Mouse (Mus musculus): ENCODE results near the gene Olfr275. TPM values are rescaled to one million over a fixed set of nuclear protein-coding genes. Genes with fewer than 3 reads are reported as not detected.
"Not testable (repeated sequence)": the region's sequence is repeated elsewhere in the genome, so short reads cannot be mapped to it uniquely, and the experiment has no call there.

The Olfr275 gene
- not detected in 2 replicates for polyA plus RNA-seq (2012; ENCODE audit: insufficient read depth, insufficient read length, low replicate concordance, missing spikeins)

DNA sequence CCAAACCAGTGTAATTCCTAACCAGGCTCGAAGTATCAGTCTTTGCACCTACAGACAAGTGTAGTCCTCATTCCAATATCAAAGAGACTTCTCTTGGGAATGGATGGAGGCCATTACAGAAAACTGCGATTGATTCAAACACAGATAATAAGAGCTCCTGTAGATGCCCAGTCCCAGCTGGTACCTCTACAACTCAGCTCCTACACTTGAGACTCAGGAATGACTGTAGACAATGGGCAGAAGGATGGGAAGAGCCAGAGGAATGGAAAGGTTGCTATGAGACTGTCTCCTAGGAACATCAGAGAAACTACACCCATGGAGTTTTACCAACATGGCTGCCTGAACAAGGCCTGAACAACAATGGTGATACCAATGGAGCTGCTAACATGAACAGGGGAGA is at the start of gene Olfr275:
Gene Olfr275, plus strand, starts transcription at position 301 of the 400 bp plus-strand sequence.
- TF ChIP-seq CTCF (IDR thresholded peaks at IDR 0.05; ENCODE audit: insufficient read depth, low read depth, low read length) (no peak), POLR2A (IDR thresholded peaks at IDR 0.05; ENCODE audit: insufficient read depth, low read depth, low read length) (no peak)
- Histone ChIP-seq H3K4me3 (ENCODE audit: insufficient read depth, low read depth, low read length) (no peak within 1 kb of the TSS), H3K4me1 (ENCODE audit: control insufficient read depth, insufficient read depth, low read length) (no peaks in the 10 kb centered on the region), H3K27ac (ENCODE audit: insufficient read depth, low read depth, low read length) (no peak within 1 kb of the TSS)
- WGBS: 93% methylated on average over 2 of the region's 2 CpGs

DNA sequence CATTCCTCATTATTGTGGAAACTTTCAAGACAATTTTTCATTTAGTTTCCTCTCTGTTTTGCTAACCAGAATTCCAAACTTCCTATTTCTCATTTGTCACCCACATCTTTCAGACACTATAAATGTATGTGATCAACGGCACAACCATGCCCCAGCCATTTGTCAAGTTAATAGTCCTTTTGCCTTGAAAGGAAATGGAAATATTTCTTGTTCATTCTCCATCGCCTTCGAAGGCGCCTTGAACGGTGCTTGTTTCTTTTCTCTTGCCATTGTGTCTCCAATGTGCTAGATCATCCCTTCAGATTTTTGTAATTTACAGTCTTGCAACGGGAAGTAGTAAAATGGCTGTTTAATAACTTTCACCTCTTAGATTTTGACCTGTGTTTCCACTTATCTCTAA is 48.8 kb upstream of the Olfr275 start:
- TF ChIP-seq CTCF (IDR thresholded peaks at IDR 0.05; ENCODE audit: insufficient read depth, low read depth, low read length) (no peak), POLR2A (IDR thresholded peaks at IDR 0.05; ENCODE audit: insufficient read depth, low read depth, low read length) (no peak)
- WGBS: 87% methylated on average over 6 of the region's 6 CpGs
- no peaks in the 10 kb centered on the region for H3K4me1 ChIP-seq (ENCODE audit: control insufficient read depth, insufficient read depth, low read length)
- H3K4me3 ChIP-seq (ENCODE audit: insufficient read depth, low read depth, low read length): no peak overlapping the region
- H3K27ac ChIP-seq (ENCODE audit: insufficient read depth, low read depth, low read length): no peak overlapping the region

DNA sequence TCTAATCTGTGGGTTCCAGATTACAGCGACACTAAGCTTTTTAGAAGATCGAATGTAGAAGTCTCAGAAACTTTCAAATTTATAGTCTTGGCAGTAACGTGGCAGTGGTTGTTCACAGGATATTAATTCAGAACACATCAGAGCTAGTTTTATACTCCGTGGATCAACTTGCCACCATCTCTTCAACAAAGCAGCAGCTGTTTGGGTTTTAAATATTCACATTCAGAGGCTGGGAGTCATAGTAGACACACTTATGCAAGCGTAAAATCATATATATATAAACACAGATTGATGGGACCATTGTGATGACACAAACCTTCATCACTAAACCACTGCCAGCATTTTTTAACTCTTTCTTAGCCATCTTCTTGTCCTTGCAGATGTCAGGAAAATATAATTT is 42.2 kb upstream of the Olfr275 start:
- 69% methylated on average over 5 of the region's 5 CpGs for WGBS

DNA sequence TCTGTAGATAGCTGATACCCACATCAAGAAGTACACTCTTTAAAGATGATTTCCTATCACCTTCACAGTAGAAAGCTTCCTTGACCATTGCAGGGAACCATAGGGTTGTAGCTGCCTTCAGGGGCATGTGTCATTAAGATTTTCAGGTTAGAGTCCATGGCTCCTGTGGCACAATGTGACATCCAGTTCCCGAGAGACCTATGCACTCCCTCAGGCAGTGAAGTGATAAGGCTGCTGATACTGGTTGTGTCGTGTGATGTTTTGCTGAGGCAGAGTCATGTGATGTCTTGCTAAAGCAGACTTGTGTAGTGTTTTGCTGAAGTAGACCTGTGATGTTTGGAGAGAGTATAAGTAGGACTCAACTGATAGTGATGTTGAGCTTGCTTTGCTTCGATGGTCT is 14.4 kb upstream of the Olfr275 start:
- Histone ChIP-seq H3K4me1 (ENCODE audit: control insufficient read depth, insufficient read depth, low read length) (no peaks in the 10 kb centered on the region), H3K4me3 (ENCODE audit: insufficient read depth, low read depth, low read length) (no peak overlapping the region), H3K27ac (ENCODE audit: insufficient read depth, low read depth, low read length) (no peak overlapping the region)
- TF ChIP-seq CTCF (IDR thresholded peaks at IDR 0.05; ENCODE audit: insufficient read depth, low read depth, low read length): no peak
- TF ChIP-seq POLR2A (IDR thresholded peaks at IDR 0.05; ENCODE audit: insufficient read depth, low read depth, low read length): no peak
- WGBS: 91% methylated on average over 3 of the region's 3 CpGs

More for the DNA sequence above, 42.2 kb upstream of the Olfr275 start:
- TF ChIP-seq CTCF (IDR thresholded peaks at IDR 0.05; ENCODE audit: insufficient read depth, low read depth, low read length) (no peak), POLR2A (IDR thresholded peaks at IDR 0.05; ENCODE audit: insufficient read depth, low read depth, low read length) (no peak)
- Histone ChIP-seq H3K4me3 (ENCODE audit: insufficient read depth, low read depth, low read length) (no peak overlapping the region), H3K27ac (ENCODE audit: insufficient read depth, low read depth, low read length) (no peak overlapping the region), H3K4me1 (ENCODE audit: control insufficient read depth, insufficient read depth, low read length) (no peaks in the 10 kb centered on the region)

DNA sequence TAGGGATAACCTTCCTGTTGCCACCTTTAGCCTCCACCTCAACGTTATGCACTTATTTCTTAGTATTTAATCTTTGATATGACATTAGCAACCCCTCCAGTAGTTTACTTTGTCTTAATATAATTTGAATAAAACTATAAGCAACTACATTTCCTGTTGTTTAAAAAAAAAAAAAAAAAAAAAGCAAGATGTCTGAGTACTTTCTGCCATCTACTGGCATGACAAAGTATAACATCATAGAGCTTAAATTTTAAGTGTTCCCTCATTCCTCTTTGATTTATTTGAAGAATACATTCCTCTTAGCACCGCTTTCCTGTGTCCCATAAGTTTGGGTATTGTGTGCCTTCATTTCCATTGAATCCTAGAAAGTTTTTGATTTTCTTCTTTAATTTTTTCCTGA is 2.5 kb upstream of the Olfr275 start:
- Histone ChIP-seq H3K4me3 (ENCODE audit: insufficient read depth, low read depth, low read length) (no peak overlapping the region), H3K27ac (ENCODE audit: insufficient read depth, low read depth, low read length) (no peak overlapping the region), H3K4me1 (ENCODE audit: control insufficient read depth, insufficient read depth, low read length) (no peaks in the 10 kb centered on the region)
- TF ChIP-seq POLR2A (IDR thresholded peaks at IDR 0.05; ENCODE audit: insufficient read depth, low read depth, low read length): no peak
- TF ChIP-seq CTCF (IDR thresholded peaks at IDR 0.05; ENCODE audit: insufficient read depth, low read depth, low read length): no peak
- 31% methylated on average over 2 of the region's 2 CpGs for WGBS

DNA sequence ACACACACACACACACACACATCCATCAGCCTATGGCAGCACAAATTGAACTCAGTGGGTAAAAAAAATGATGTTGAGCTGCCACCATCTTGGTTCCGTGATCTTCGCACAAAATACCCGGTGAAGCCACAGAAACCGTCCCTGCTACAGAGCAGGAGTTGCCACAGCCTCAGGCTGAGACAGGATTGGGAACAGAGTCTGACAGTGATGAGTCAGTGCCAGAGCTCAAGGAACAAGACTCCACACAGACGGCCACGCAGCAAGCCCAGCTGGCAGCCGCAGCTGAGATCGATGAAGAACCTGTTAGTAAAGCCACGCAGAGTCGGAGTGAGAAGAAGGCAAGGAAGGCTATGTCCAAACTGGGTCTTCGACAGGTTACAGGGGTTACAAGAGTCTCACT is 7.0 kb downstream of the Olfr275 start:
- Histone ChIP-seq H3K4me1 (ENCODE audit: control insufficient read depth, insufficient read depth, low read length) (no peaks in the 10 kb centered on the region), H3K27ac (ENCODE audit: insufficient read depth, low read depth, low read length) (no peak overlapping the region), H3K4me3 (ENCODE audit: insufficient read depth, low read depth, low read length) (no peak overlapping the region)
- TF ChIP-seq CTCF (IDR thresholded peaks at IDR 0.05; ENCODE audit: insufficient read depth, low read depth, low read length) (no peak), POLR2A (IDR thresholded peaks at IDR 0.05; ENCODE audit: insufficient read depth, low read depth, low read length) (no peak)
- WGBS: over 99% methylated on average over 11 of the region's 11 CpGs

DNA sequence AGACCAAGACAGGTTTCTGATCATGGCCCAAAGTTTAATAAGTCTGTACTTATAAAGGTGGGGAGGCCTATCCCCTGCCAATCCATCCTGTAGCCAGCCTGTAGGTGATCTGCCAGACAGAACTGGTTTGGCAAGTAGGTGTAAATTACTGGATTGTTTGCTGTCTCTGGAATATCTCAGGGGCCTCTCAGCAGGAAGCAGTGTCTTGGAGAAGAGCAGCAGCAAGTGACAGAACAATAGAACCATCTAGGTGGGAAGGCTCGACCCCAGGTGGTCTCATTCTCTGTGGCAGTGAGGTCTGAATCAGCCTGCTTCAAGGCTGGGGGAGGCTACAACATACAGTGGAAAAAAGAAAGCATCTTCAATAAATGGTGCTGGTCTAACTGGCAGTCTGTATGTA is 31.0 kb downstream of the Olfr275 start:
- 42% methylated on average over 1 of the region's 1 CpGs for WGBS
- not testable (repeated sequence) for H3K4me1 ChIP-seq (ENCODE audit: control insufficient read depth, insufficient read depth, low read length); H3K4me3 ChIP-seq (ENCODE audit: insufficient read depth, low read depth, low read length); H3K27ac ChIP-seq (ENCODE audit: insufficient read depth, low read depth, low read length)

DNA sequence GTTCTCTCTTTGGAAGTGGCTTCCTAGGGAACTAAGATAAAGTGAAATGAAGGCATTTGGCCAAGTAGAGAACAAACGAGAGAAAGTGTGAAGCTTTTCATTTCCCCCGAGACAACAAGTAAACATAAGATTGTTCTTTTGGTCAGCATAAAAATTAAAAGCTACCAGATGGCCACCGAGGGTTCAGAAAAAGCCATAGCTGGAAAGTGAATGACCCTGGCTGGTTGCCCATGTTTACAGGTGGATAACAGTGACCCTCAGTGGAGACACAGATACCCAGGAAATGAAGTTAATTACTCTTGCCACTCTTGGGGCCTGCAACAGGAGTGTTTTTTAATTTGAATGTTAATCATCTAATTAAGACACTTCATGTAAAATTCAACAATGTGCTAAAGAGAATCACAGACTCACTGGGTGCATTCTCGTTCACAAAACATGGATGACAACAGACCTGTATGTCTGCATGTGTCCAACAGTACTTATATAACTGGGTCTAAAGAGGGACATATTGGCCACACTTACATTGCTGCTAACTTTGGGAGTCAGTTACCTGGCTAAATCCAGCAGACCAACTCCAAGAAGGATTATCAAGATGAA is 34.7 kb downstream of the Olfr275 start:
- H3K4me1 ChIP-seq (ENCODE audit: control insufficient read depth, insufficient read depth, low read length): no peaks in the 10 kb centered on the region
- no peak overlapping the region for H3K27ac ChIP-seq (ENCODE audit: insufficient read depth, low read depth, low read length)
- TF ChIP-seq CTCF (IDR thresholded peaks at IDR 0.05; ENCODE audit: insufficient read depth, low read depth, low read length) (no peak), POLR2A (IDR thresholded peaks at IDR 0.05; ENCODE audit: insufficient read depth, low read depth, low read length) (no peak)
- no peak overlapping the region for H3K4me3 ChIP-seq (ENCODE audit: insufficient read depth, low read depth, low read length)
- WGBS: 27% methylated on average over 4 of the region's 4 CpGs

DNA sequence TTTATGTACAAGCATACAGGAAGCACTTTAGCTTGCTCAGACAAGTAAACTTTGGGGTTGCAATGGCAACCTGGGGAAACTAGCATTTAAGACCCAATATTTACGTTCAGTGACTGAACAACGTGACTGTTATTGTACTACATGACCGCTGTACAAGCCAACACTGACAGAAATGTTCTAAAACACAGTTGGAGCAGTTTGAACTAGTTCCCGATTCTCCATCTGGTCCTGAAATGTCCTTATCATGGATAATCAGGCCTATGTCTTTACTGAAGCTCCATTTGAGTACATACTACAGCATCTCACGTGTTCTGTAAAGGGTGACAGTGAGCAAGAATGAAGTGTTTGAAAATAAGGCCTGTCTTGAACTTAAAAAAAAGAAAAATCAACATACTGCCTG is 35.3 kb downstream of the Olfr275 start:
- 73% methylated on average over 5 of the region's 5 CpGs for WGBS
- H3K4me3 ChIP-seq (ENCODE audit: insufficient read depth, low read depth, low read length): no peak overlapping the region
- no peaks in the 10 kb centered on the region for H3K4me1 ChIP-seq (ENCODE audit: control insufficient read depth, insufficient read depth, low read length)
- H3K27ac ChIP-seq (ENCODE audit: insufficient read depth, low read depth, low read length): no peak overlapping the region
- no peak for TF ChIP-seq POLR2A (IDR thresholded peaks at IDR 0.05; ENCODE audit: insufficient read depth, low read depth, low read length)
- no peak for TF ChIP-seq CTCF (IDR thresholded peaks at IDR 0.05; ENCODE audit: insufficient read depth, low read depth, low read length)

DNA sequence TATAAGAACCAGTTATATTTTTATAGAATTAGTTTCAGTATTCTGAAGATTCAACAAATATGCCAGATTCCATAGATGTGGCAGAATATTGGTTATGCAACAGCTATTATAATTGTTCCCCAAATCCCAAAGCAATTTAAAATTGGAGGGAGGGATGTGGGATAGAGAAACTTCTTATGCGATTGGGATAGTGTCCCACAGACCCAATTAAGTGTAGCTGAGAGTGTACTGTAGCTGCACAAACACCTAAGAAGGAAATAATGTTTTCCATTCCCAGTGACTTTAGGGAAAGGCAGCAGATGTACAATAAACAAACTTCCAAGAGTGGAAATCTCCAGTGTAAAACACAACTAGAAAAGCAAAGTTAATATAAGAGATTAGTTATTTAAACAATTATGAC is 44.7 kb downstream of the Olfr275 start, which contains the start of gene Olfr273:
Gene Olfr273, minus strand, starts transcription at position 101 of the 400 bp plus-strand sequence.
- no peak for TF ChIP-seq POLR2A (IDR thresholded peaks at IDR 0.05; ENCODE audit: insufficient read depth, low read depth, low read length)
- TF ChIP-seq CTCF (IDR thresholded peaks at IDR 0.05; ENCODE audit: insufficient read depth, low read depth, low read length): no peak
- H3K27ac ChIP-seq (ENCODE audit: insufficient read depth, low read depth, low read length): no peak within 1 kb of the TSS
- WGBS: 83% methylated on average over 1 of the region's 1 CpGs

More for the DNA sequence above, 44.7 kb downstream of the Olfr275 start, which contains the start of gene Olfr273:
- no peak within 1 kb of the TSS for H3K4me3 ChIP-seq (ENCODE audit: insufficient read depth, low read depth, low read length)
- H3K4me1 ChIP-seq (ENCODE audit: control insufficient read depth, insufficient read depth, low read length): no peaks in the 10 kb centered on the region

Data from olfactory bulb, adult 2 months (tissue).